Mouse (Mus musculus) heart, embryonic 14.5 days (tissue): ENCODE data around the gene Ebf1. TPM values are rescaled to one million over a fixed set of nuclear protein-coding genes. Genes with fewer than 3 reads are reported as not detected.
"Not testable (repeated sequence)": the region's sequence is repeated elsewhere in the genome, so short reads cannot be mapped to it uniquely, and the experiment has no call there.

Experiments used
- ATAC-seq: fragments of 200-750 bp; cut with Nextera tagmentation; 2 replicates; pipeline ENCODE4 v1.8.0; 2017; ENCODE audit warnings: low read depth, moderate TSS enrichment; ENCODE audit not compliant: insufficient number of reproducible peaks, insufficient read depth, low FRiP score
- H3K27ac ChIP-seq, 2 experiments: fragments of 200-500 bp in 1 of 2; fragments of 300-500 bp in 1 of 2; sonication (generic) in 1 of 2; replicated peaks in 1 of 2; 2 replicates each; pipeline ENCODE4 v1.5.1; 2012 to 2014; ENCODE audit warnings: low read depth in 2 of 2, low read length in 2 of 2, control low read depth in 1 of 2, mild to moderate bottlenecking in 1 of 2, mixed read lengths in 1 of 2; ENCODE audit not compliant: control insufficient read depth in 1 of 2, insufficient read depth in 1 of 2
- H3K27me3 ChIP-seq: fragments of 300-500 bp; sonication (generic); 2 replicates; pipeline ENCODE4 v1.6.1; 2014; ENCODE audit warnings: mild to moderate bottlenecking, low read length, control low read depth; ENCODE audit not compliant: control insufficient read depth, insufficient read depth
- H3K36me3 ChIP-seq: fragments of 300-500 bp; sonication (generic); 2 replicates; pipeline ENCODE4 v1.6.1; 2014; ENCODE audit warnings: mild to moderate bottlenecking, control low read depth, low read length, mixed read lengths; ENCODE audit not compliant: control insufficient read depth, insufficient read depth
- H3K4me1 ChIP-seq, 2 experiments: fragments of 200-500 bp in 1 of 2; fragments of 300-500 bp in 1 of 2; sonication (generic) in 1 of 2; 2 replicates each; pipeline ENCODE4 v1.6.1; 2012 to 2014; ENCODE audit warnings: low read length in 2 of 2, control low read depth in 1 of 2, mixed read lengths in 1 of 2; ENCODE audit not compliant: control insufficient read depth in 2 of 2, insufficient read depth in 2 of 2
- H3K4me2 ChIP-seq: fragments of 300-500 bp; sonication (generic); 2 replicates; pipeline ENCODE4 v1.6.1; 2014; ENCODE audit warnings: mild to moderate bottlenecking, low read length
- H3K4me3 ChIP-seq, 2 experiments: fragments of 200-500 bp in 1 of 2; fragments of 300-500 bp in 1 of 2; sonication (generic) in 1 of 2; 2 replicates each; pipeline ENCODE4 v1.5.1; 2012 to 2014; ENCODE audit warnings: low read length in 2 of 2, mild to moderate bottlenecking in 2 of 2, control low read depth in 1 of 2, low read depth in 1 of 2, moderate library complexity in 1 of 2; ENCODE audit not compliant: control insufficient read depth in 1 of 2, insufficient read depth in 1 of 2
- H3K9ac ChIP-seq: fragments of 300-500 bp; sonication (generic); 2 replicates; pipeline ENCODE4 v1.6.1; 2014; ENCODE audit warnings: mild to moderate bottlenecking, low read length
- H3K9me3 ChIP-seq: fragments of 300-500 bp; sonication (generic); 2 replicates; pipeline ENCODE4 v1.6.1; 2016; ENCODE audit warnings: low read length, control low read depth; ENCODE audit not compliant: control insufficient read depth
- WGBS: fragments of 180-500 bp; shearing (Covaris S2); extraction: QIAGEN DNeasy Blood & Tissue Kit; methylation state at CpG from one replicate; pipeline ENCODE4 v1.1.7; 2014; 5-methylcytosine and 5-hydroxymethylcytosine counted together
- polyA plus RNA-seq: library from polyadenylated mRNA; unstranded; fragments of >200 nt; fragmentation: Nextera tagmentation; extraction: Ambion mirVana; gene quantifications from 2 replicates; pipeline ENCODE4 v1.2.1, GENCODE M21; 2014

Gene Ebf1
- polyA plus RNA-seq, result 17.0 and 17.7 TPM in 2 replicates

- Histone ChIP-seq H3K27me3 (peaks cover 65% of the 10 kb centered on the region), H3K27ac (peak within 1 kb of the TSS; percentile 74 to 76), H3K4me1 (peaks cover 11 to 23% of the 10 kb centered on the region in 2 experiments), H3K36me3 (0 out of 2 replicates have a peak, but pooled peaks cover 1% of the 10 kb centered on the region), H3K4me2 (peak within 1 kb of the TSS; percentile 88), H3K9me3 (peaks cover 2% of the 10 kb centered on the region; the same call in 1 of the 2 replicates), H3K4me3 (peak within 1 kb of the TSS; percentile 69 to 70), H3K9ac (peak within 1 kb of the TSS; percentile 83)
- under 1% methylated on average over 30 of the region's 31 CpGs for WGBS
- ATAC-seq, result peak; percentile 92
Measured at GRCm38 (mm10) chr11:44616788-44617712, at the start of gene Ebf1. Gene Ebf1 (plus strand): TSS chr11:44617317.

- peaks cover 18% of the 10 kb centered on the region for H3K36me3 ChIP-seq
- H3K27ac ChIP-seq, H3K9ac ChIP-seq, H3K27me3 ChIP-seq, H3K4me2 ChIP-seq, H3K4me3 ChIP-seq, ATAC-seq, H3K9me3 ChIP-seq, H3K4me1 ChIP-seq: not testable (repeated sequence)
- WGBS, result 85% methylated on average over 4 of the region's 4 CpGs
Measured at GRCm38 (mm10) chr11:44570336-44570735, 46.8 kb upstream of the Ebf1 start.

GRCm38 (mm10) chr11:44572781-44573180 lies 44.3 kb upstream of the Ebf1 start:
- H3K9me3 ChIP-seq, result peaks cover 5% of the 10 kb centered on the region; the same call in 1 of the 2 replicates
- no peak overlapping the region for H3K27ac ChIP-seq
- H3K4me3 ChIP-seq, result no peak overlapping the region
- WGBS, result 86% methylated on average over 5 of the region's 5 CpGs
- ATAC-seq, result no peak
- H3K4me2 ChIP-seq, result no peak overlapping the region
- no peaks in the 10 kb centered on the region for H3K36me3 ChIP-seq
- H3K4me1 ChIP-seq, result no peaks in the 10 kb centered on the region
- H3K9ac ChIP-seq, result no peak overlapping the region
- H3K27me3 ChIP-seq, result no peaks in the 10 kb centered on the region

GRCm38 (mm10) chr11:44573396-44573795 lies 43.7 kb upstream of the Ebf1 start:
- Histone ChIP-seq H3K27me3 (no peaks in the 10 kb centered on the region), H3K4me2 (no peak overlapping the region), H3K4me1 (no peaks in the 10 kb centered on the region), H3K36me3 (no peaks in the 10 kb centered on the region), H3K9ac (no peak overlapping the region), H3K9me3 (peaks cover 5% of the 10 kb centered on the region; the same call in 1 of the 2 replicates), H3K4me3 (no peak overlapping the region), H3K27ac (no peak overlapping the region)
- WGBS, result 66% methylated on average over 3 of the region's 3 CpGs
- ATAC-seq, result no peak

GRCm38 (mm10) chr11:44574391-44574790 lies 42.7 kb upstream of the Ebf1 start:
- Histone ChIP-seq H3K4me2 (no peak overlapping the region), H3K27ac (no peak overlapping the region), H3K9ac (no peak overlapping the region), H3K36me3 (no peaks in the 10 kb centered on the region), H3K4me1 (no peaks in the 10 kb centered on the region), H3K9me3 (peaks cover 4% of the 10 kb centered on the region; the same call in 1 of the 2 replicates), H3K4me3 (no peak overlapping the region), H3K27me3 (no peaks in the 10 kb centered on the region)
- ATAC-seq, result no peak
- WGBS, result 88% methylated on average over 8 of the region's 8 CpGs

- no peaks in the 10 kb centered on the region for H3K9me3 ChIP-seq
- H3K4me3 ChIP-seq, result no peak overlapping the region
- no peak for ATAC-seq
- no peak overlapping the region for H3K27ac ChIP-seq
- H3K27me3 ChIP-seq, result no peaks in the 10 kb centered on the region
- no peak overlapping the region for H3K4me2 ChIP-seq
- no peaks in the 10 kb centered on the region for H3K36me3 ChIP-seq
- H3K9ac ChIP-seq, result no peak overlapping the region
- no peaks in the 10 kb centered on the region for H3K4me1 ChIP-seq
- 86% methylated on average over 5 of the region's 5 CpGs for WGBS
Measured at GRCm38 (mm10) chr11:44574820-44575219, 42.3 kb upstream of the Ebf1 start.

GRCm38 (mm10) chr11:44577911-44578310 lies 39.2 kb upstream of the Ebf1 start:
- peaks cover 0 to 3% of the 10 kb centered on the region in 2 experiments; a peak in 1 of 4 replicates for H3K4me1 ChIP-seq
- H3K4me2 ChIP-seq, result no peak overlapping the region
- H3K36me3 ChIP-seq, result no peaks in the 10 kb centered on the region
- no peak for ATAC-seq
- no peaks in the 10 kb centered on the region for H3K9me3 ChIP-seq
- no peak overlapping the region for H3K27ac ChIP-seq
- 82% methylated on average over 9 of the region's 9 CpGs for WGBS
- H3K27me3 ChIP-seq, result no peaks in the 10 kb centered on the region
- H3K4me3 ChIP-seq, result no peak overlapping the region
- no peak overlapping the region for H3K9ac ChIP-seq
